Mouse (Mus musculus): ENCODE results near the gene Rtn4rl1.

- TF ChIP-seq CTCF (IDR thresholded peaks at IDR 0.05; ENCODE audit: borderline replicate concordance, insufficient read depth, low read depth, low read length) (no peak), POLR2A (IDR thresholded peaks at IDR 0.05; ENCODE audit: borderline replicate concordance, insufficient read depth, low read length) (no peak)
These were observed 19.3 kb downstream of the Rtn4rl1 start for GRCm38 (mm10) chr11:75212876-75213275.

Data from cerebellum, adult 2 months (tissue).